Mouse (Mus musculus) bone marrow macrophage, adult 2 months (primary cell): Measurements from ENCODE around the gene Oser1.

Experiments
- CTCF ChIP-seq: IDR thresholded peaks from 2 replicates; pipeline ENCODE4 v1.5.1; 2012; ENCODE audit warnings: low read depth, mild to moderate bottlenecking, low read length, moderate library complexity
- POLR2A ChIP-seq: IDR thresholded peaks from 2 replicates; pipeline ENCODE4 v1.6.1; 2012; ENCODE audit warnings: mild to moderate bottlenecking, low read depth, low read length, borderline replicate concordance

GRCm38 (mm10) chr2:163450668-163451295 is 26.3 kb upstream of the Oser1 start:
- TF ChIP-seq POLR2A (no peak), CTCF (no peak)
